Mouse (Mus musculus) stomach, embryonic 15.5 days (tissue): ENCODE results near the gene Adgrv1. TPM values are rescaled to one million over a fixed set of nuclear protein-coding genes. Genes with fewer than 3 reads are reported as not detected.
"Not testable (repeated sequence)": the region's sequence is repeated elsewhere in the genome, so short reads cannot be mapped to it uniquely, and the experiment has no call there.

Experiments used
- ATAC-seq: fragments of 200-750 bp; cut with Nextera tagmentation; 2 replicates; pipeline ENCODE4 v1.8.0; 2017; ENCODE audit warnings: low read depth, moderate number of reproducible peaks, moderate TSS enrichment; ENCODE audit not compliant: insufficient read depth, low FRiP score
- H3K27ac ChIP-seq: fragments of 300-500 bp; sonication (generic); 2 replicates; pipeline ENCODE4 v1.5.1; 2015; ENCODE audit warnings: mild to moderate bottlenecking, inconsistent platforms
- H3K27me3 ChIP-seq: fragments of 300-500 bp; sonication (generic); replicated peaks from 2 replicates; pipeline ENCODE4 v1.6.1; 2015; ENCODE audit warnings: inconsistent platforms
- H3K36me3 ChIP-seq: fragments of 300-500 bp; sonication (generic); 2 replicates; pipeline ENCODE4 v1.6.1; 2015; ENCODE audit warnings: inconsistent platforms
- H3K4me1 ChIP-seq: fragments of 300-500 bp; sonication (generic); 2 replicates; pipeline ENCODE4 v1.6.1; 2015; ENCODE audit warnings: inconsistent platforms
- H3K4me2 ChIP-seq: fragments of 300-500 bp; sonication (generic); 2 replicates; pipeline ENCODE4 v1.6.1; 2015; ENCODE audit warnings: mild to moderate bottlenecking, inconsistent platforms
- H3K4me3 ChIP-seq: fragments of 300-500 bp; sonication (generic); replicated peaks from 2 replicates; pipeline ENCODE4 v1.5.1; 2015; ENCODE audit warnings: inconsistent platforms
- H3K9ac ChIP-seq: fragments of 300-500 bp; sonication (generic); 2 replicates; pipeline ENCODE4 v1.6.1; 2015; ENCODE audit warnings: inconsistent platforms
- H3K9me3 ChIP-seq: fragments of 300-500 bp; sonication (generic); 2 replicates; pipeline ENCODE4 v1.6.1; 2016; ENCODE audit warnings: inconsistent platforms
- WGBS: fragments of 180-500 bp; shearing (Covaris S2); methylation state at CpG from one replicate; pipeline ENCODE4 v1.1.7; 2015; 5-methylcytosine and 5-hydroxymethylcytosine counted together
- polyA plus RNA-seq: library from polyadenylated mRNA; unstranded; fragments of >200 nt; fragmentation: Nextera tagmentation; extraction: Ambion mirVana; gene quantifications from 2 replicates; pipeline ENCODE4 v1.2.1, GENCODE M21; 2015

The Adgrv1 gene
- 1.1 and 1.4 TPM in 2 replicates for polyA plus RNA-seq

DNA sequence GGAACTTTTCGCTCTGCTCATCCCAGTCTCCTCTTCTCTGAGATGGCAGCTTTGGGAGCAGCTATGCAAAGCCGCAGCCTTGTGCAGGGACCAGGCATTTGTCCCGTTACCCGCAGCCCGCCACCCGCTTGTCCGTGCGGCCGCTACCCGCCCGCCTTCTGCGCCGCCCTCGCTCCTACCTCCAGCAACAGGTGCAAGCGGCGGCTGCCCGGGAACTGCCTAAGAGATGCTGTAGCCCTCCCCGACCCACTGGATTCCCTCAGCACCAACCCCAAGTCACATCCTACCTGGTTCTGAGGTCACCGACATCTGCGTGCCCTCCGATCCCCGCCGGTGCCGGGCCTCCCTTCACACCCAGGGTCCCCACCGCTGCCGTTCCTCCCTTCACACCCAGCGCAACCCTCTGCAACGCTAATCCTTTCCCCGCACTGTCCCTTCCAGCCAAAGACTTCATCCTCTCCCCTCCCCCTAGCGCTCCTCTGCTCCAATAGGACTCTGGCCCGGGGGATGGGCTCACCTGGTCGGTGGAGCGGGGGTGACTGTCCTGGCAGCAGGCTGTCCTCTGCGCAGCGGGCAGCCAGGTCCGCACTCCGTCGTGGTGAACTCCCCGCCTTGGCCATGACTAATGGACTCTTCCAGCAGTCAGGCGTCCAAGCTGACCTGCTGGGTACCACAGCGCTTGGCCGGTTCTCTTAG is at the start of gene Adgrv1:
Adgrv1 (minus strand) TSS at position 435 of the 696 bp plus-strand sequence.
- Histone ChIP-seq H3K4me2 (peak within 1 kb of the TSS; percentile 73), H3K27ac (no peak within 1 kb of the TSS), H3K27me3 (peaks cover 6% of the 10 kb centered on the region; the same call in 1 of the 2 replicates), H3K4me3 (peak within 1 kb of the TSS; percentile 39), H3K36me3 (no peaks in the 10 kb centered on the region), H3K9me3 (no peaks in the 10 kb centered on the region), H3K4me1 (peaks cover 8% of the 10 kb centered on the region; the same call in 1 of the 2 replicates), H3K9ac (no peak within 1 kb of the TSS)
- WGBS = under 1% methylated on average over 42 of the region's 42 CpGs
- ATAC-seq = peak; percentile 97

DNA sequence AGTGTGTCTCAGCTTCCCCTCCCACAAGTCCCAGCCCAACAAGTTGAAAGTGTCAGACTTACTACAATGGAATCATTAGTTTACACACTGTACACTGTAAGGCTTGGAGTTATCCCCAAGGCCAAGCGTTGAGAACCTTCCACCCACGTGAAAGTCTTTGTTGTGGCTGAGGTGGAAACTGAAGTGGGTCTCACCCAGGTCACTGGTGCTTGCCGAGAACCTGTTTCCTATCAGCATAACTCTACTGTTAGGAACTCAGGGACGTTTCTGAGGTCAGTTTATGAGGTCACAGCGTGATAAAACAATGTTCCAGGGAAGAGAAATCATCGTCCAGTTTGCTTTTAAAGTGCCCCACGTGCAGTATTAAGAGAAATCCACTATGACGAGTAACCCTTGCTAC is 42.4 kb upstream of the Adgrv1 start:
- H3K27me3 ChIP-seq = no peaks in the 10 kb centered on the region
- H3K9ac ChIP-seq = no peak overlapping the region
- no peak overlapping the region for H3K27ac ChIP-seq
- no peak for ATAC-seq
- H3K4me1 ChIP-seq = no peaks in the 10 kb centered on the region
- WGBS = 68% methylated on average over 8 of the region's 8 CpGs
- no peaks in the 10 kb centered on the region for H3K9me3 ChIP-seq
- H3K4me3 ChIP-seq = no peak overlapping the region
- no peak overlapping the region for H3K4me2 ChIP-seq
- H3K36me3 ChIP-seq = peaks cover 8% of the 10 kb centered on the region; the same call in 1 of the 2 replicates

DNA sequence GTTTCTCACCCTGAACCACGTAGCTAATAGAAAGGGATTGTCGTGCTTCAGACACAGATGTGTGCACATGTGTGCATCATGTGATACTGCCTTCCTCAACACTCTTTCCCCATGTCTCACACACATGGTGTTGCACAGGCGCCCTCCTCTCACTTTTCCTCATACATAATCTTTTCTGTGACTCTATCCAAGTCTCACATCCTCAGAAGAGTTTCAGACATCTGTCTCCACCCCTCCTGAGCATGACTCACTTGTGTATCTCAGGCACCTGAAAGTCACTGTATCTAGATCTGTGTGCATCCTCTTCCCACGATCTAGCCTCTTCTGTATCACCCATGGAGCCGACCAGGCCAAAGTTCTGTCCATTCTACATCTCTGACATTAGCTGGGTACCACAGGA is 34.8 kb upstream of the Adgrv1 start:
- WGBS = 91% methylated on average over 5 of the region's 5 CpGs
- Histone ChIP-seq H3K4me3 (no peak overlapping the region), H3K9me3 (no peaks in the 10 kb centered on the region), H3K27ac (no peak overlapping the region), H3K9ac (no peak overlapping the region), H3K4me2 (no peak overlapping the region), H3K36me3 (peaks cover 21% of the 10 kb centered on the region), H3K27me3 (no peaks in the 10 kb centered on the region), H3K4me1 (no peaks in the 10 kb centered on the region)
- ATAC-seq = no peak

DNA sequence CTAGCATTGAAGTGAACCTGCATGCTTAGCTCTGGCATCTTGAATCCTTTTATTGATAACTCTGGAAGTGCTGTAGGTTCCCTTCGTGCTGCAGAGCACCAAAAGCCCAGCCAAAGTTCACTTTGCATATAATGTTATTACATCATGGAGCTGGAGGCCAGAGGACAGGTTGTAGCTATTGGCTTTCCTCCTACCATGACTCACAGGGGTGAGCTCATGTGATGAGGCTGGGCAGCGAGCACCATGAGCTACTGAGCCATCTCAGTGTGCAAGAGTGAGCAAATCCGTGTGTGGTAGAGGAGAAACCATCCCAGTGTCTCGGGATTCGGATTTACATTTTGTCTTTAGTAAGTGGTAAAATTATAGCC is 31.4 kb upstream of the Adgrv1 start:
- Histone ChIP-seq H3K9ac (no peak overlapping the region), H3K27ac (no peak overlapping the region), H3K36me3 (peaks cover 15% of the 10 kb centered on the region), H3K4me3 (no peak overlapping the region), H3K27me3 (no peaks in the 10 kb centered on the region), H3K4me2 (no peak overlapping the region), H3K9me3 (no peaks in the 10 kb centered on the region), H3K4me1 (no peaks in the 10 kb centered on the region)
- WGBS = 86% methylated on average over 5 of the region's 5 CpGs
- ATAC-seq = no peak

DNA sequence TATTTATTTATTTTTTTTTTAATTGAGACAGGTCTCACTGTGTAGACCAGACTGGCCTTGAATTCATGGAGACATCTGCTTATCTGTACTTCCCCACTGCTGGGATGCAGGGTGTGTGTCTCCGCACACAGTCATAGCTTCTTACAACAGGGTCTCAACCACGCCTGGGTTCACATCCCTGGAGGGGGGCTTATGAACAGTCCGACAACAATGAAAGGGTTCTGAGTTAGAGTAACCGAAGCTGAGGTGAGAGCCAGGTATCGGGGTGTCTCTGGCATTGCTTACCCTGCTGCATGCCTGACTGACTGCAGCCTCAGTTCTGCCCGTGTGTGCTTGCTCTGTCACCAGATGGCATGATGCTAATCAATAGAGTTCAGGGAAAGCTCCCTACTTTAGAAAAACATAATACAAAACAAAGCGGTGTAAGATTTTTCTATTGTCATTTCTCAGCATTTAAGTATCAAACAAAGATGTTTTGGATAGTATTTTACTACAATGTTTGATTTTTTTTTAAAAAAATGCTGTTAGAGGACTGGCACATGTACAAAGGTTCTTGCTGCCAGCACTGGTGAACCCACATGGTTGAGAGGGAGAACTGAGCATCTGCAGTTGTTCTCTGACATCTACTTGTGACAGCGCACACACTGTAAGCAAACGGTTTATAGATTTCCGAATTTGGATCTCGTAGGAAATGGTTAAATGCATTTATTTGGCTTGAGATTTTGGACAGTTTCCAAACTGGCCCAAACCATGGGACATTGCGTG is 30.8 kb upstream of the Adgrv1 start:
- Histone ChIP-seq H3K4me3 (no peak overlapping the region), H3K27me3 (no peaks in the 10 kb centered on the region)
- WGBS = 81% methylated on average over 12 of the region's 12 CpGs

DNA sequence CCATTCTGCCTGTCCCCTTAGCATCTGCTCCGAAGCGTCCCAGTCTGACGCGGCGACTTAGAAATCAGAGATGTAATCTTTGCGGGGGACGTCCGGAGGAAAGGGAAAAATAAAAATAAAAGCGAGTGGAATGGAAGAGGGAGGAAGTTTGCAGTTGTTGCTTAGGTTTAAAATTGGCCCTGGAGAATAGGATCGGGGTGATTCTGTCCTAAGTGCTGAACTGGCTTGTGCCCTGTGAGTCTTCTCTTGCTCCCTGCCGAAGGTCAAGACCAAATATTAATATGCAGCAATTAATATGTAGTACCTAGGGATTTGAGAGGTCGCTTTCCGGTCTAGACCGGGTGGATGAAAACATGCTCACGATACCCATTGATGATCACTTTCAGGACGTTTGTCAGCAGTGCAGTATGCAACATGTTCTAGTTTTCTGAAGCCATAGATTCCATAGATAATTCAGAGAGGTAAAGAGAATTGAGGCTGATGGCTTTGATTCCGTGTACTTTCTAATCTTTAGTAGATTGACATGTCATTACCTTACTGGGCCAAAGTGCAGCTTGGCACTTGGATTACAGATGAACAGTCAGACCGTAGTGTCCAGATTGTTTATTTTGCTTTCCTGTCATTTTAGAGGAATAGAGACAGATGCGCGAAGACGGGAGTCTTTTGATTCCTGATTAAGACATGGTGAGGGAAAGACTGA is 25.2 kb upstream of the Adgrv1 start:
- Histone ChIP-seq H3K4me1 (no peaks in the 10 kb centered on the region; the same call in 1 of the 2 replicates), H3K9me3 (no peaks in the 10 kb centered on the region), H3K27me3 (no peaks in the 10 kb centered on the region), H3K9ac (peak overlapping the region; percentile 77), H3K27ac (peak overlapping the region; percentile 88), H3K36me3 (no peaks in the 10 kb centered on the region), H3K4me2 (peak overlapping the region; percentile 56), H3K4me3 (peak overlapping the region; percentile 76)
- 4% methylated on average over 21 of the region's 21 CpGs for WGBS
- no peak for ATAC-seq

More for the DNA sequence above, 30.8 kb upstream of the Adgrv1 start:
- Histone ChIP-seq H3K4me2 (no peak overlapping the region), H3K4me1 (no peaks in the 10 kb centered on the region; the same call in 1 of the 2 replicates), H3K27ac (no peak overlapping the region), H3K9ac (no peak overlapping the region), H3K9me3 (no peaks in the 10 kb centered on the region), H3K36me3 (peaks cover 14% of the 10 kb centered on the region)
- peak; percentile 82; the same call in 1 of the 2 replicates for ATAC-seq

DNA sequence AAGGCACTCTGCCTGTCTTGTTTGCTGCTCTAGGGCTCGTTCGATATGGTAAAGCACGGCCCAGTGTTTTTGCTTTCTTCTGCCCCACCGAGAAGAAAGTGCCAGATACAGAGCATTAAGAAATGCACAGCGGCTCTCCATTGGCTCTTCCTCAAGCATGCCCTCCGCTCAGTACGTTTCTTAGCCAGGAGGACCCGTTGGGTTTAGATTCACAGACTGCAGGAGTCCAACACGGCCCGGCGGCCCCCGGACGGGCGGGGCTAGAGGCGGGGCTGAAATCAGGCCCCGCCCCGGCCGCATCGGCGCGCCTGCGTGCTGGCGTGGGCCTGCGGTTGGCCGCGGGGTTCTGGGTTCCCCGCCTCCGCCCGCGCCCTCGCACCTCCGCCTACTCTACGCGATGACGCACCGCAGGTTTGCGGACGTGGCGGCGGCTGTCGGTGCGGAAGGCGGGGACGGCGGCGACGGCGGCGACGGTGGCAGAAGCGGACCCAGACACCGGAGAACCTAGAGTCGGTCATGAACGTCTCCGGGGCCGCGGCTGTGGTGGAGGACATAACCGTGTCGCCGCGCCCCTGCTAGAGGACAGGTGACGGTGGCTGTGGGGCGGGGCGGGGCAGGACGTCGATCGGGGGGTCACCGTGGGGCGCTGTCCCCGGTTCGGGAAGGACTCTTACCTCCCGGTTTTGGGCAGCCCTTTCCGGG is 24.5 kb upstream of the Adgrv1 start, which contains the start of gene Lysmd3:
Lysmd3 (plus strand) TSS at position 313 of the 702 bp plus-strand sequence.
- WGBS = under 1% methylated on average over 72 of the region's 73 CpGs
- ATAC-seq = peak; percentile 100
- Histone ChIP-seq H3K4me2 (peak within 1 kb of the TSS; percentile 72), H3K9ac (peak within 1 kb of the TSS; percentile 77), H3K27me3 (no peaks in the 10 kb centered on the region), H3K4me1 (no peaks in the 10 kb centered on the region; the same call in 1 of the 2 replicates), H3K36me3 (no peaks in the 10 kb centered on the region), H3K4me3 (peak within 1 kb of the TSS; percentile 76), H3K9me3 (no peaks in the 10 kb centered on the region), H3K27ac (peak within 1 kb of the TSS; percentile 90)

DNA sequence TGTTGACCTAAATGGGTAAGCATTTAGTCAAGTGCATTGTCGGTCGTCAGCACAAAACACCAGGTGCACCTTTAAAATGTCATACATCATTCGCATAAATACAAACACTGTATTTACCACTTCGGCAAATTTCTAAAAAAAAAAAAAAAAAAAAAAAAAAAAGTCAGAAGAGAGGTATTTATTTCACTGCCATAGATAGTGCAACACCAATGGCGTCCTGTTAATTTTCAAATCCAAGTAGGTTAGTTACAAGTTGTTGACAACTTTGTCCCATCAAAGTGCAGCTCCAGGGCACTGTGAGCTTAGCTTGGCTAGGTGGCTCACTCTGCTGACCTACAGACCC is 24.0 kb upstream of the Adgrv1 start:
- 20% methylated on average over 5 of the region's 5 CpGs for WGBS
- H3K4me2 ChIP-seq = peak overlapping the region; percentile 72

DNA sequence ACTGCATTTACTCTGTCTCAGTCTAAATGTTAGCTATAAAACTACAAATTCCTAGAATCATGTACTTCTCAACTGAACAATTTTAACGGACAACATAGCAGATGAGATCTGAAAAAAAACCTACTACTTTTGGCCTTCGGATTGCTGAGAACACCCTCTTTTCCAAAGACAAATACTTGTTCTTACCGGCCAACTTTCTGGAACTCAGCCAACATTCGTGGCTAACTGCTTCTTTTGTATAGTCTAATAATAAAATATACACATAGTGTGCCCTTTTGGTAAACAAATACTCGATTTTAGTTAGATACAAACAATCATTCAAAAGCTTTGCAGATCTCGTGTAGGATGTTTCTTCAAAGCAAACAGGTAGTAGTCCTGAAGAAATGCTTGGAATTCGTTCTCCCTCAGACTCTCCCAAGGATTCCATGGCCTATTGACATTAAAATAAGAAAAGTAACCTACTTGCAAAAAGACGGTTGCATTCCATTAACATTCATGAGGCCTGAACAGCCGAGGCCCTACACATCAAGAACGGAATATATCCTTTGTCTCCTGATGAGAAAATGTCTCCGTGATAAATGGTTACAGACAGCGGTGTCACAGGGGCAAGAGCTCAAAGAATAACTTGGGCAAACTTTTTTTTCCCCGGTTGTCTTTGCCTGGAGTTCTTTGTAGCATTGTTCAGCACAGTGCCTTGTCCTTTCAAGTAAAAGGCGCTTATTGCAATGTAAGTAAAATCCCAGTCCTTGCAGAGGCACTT is 23.3 kb upstream of the Adgrv1 start:
- no peak for ATAC-seq
- Histone ChIP-seq H3K9me3 (no peaks in the 10 kb centered on the region), H3K27me3 (no peaks in the 10 kb centered on the region), H3K9ac (no peak overlapping the region), H3K4me3 (no peak overlapping the region), H3K36me3 (no peaks in the 10 kb centered on the region), H3K4me2 (peak overlapping the region; percentile 72; the same call in 1 of the 2 replicates), H3K4me1 (no peaks in the 10 kb centered on the region; the same call in 1 of the 2 replicates), H3K27ac (no peak overlapping the region; the same call in 1 of the 2 replicates)
- 22% methylated on average over 14 of the region's 14 CpGs for WGBS

More for the DNA sequence above, 24.0 kb upstream of the Adgrv1 start:
- Histone ChIP-seq H3K4me3 (peak overlapping the region; percentile 76), H3K9ac (no peak overlapping the region), H3K27me3 (no peaks in the 10 kb centered on the region), H3K27ac (peak overlapping the region; percentile 90), H3K9me3 (no peaks in the 10 kb centered on the region), H3K4me1 (no peaks in the 10 kb centered on the region; the same call in 1 of the 2 replicates), H3K36me3 (no peaks in the 10 kb centered on the region)
- ATAC-seq = no peak

DNA sequence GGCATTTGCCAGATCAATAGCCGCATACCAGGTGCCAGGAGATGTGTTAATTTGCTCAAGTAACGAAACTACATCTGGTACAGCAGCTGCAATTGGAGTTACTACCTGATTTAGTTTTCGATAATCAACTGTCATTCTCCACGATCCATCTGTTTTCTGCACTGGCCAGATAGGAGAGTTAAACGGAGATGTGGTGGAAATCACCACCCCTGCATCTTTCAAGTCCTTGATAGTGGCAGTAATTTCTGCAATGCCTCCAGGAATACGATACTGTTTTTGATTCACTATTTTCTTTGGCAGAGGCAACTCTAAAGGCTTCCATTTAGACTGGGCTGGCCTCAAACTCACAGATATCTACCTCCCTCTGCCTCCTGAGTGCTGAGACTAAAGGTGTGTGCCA is 17.4 kb upstream of the Adgrv1 start:
- not testable (repeated sequence) for H3K27me3 ChIP-seq, H3K36me3 ChIP-seq, H3K4me3 ChIP-seq, H3K4me1 ChIP-seq, H3K27ac ChIP-seq, H3K4me2 ChIP-seq, H3K9ac ChIP-seq, H3K9me3 ChIP-seq, ATAC-seq
- 71% methylated on average over 5 of the region's 6 CpGs for WGBS

DNA sequence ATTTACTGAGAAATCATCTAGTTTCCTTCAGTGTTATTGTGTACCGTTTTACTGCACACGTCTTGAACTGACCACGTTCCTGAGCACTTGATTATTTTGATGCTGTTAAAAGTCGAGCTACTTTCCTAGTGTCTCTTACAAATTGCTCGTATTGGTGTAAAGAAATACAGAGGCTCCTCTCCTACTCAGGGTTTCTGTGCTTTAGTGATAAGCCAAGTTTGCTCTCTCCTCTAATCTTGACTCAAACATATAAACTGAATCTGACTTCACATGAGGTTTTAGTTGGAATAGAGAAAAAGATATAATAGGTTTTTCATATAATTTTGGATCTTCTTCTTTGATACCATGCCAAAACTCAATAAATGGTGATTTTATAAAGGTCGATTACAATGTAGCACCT is 13.4 kb upstream of the Adgrv1 start:
- 0 out of 2 replicates have a peak, but pooled peaks cover 2% of the 10 kb centered on the region for H3K4me1 ChIP-seq
- H3K4me3 ChIP-seq = no peak overlapping the region
- no peaks in the 10 kb centered on the region for H3K9me3 ChIP-seq
- H3K9ac ChIP-seq = no peak overlapping the region
- 72% methylated on average over 6 of the region's 6 CpGs for WGBS
- no peak for ATAC-seq
- H3K36me3 ChIP-seq = no peaks in the 10 kb centered on the region
- no peaks in the 10 kb centered on the region for H3K27me3 ChIP-seq
- no peak overlapping the region for H3K27ac ChIP-seq
- H3K4me2 ChIP-seq = no peak overlapping the region
